Mouse (Mus musculus) left cerebral cortex, adult 9 months (tissue): ENCODE data around the gene Nme4.
A peak's percentile ranks its signal among the peaks of the same experiment; 100 is the strongest.
"Not testable (repeated sequence)": the region's sequence is repeated elsewhere in the genome, so short reads cannot be mapped to it uniquely, and the experiment has no call there.

Experiments
- DNase-seq, 2 experiments: peaks; one replicate each; pipeline ENCODE4 v3.0.0; 2022; ENCODE audit warnings: low spot score in 2 of 2

The Nme4 gene

DNA sequence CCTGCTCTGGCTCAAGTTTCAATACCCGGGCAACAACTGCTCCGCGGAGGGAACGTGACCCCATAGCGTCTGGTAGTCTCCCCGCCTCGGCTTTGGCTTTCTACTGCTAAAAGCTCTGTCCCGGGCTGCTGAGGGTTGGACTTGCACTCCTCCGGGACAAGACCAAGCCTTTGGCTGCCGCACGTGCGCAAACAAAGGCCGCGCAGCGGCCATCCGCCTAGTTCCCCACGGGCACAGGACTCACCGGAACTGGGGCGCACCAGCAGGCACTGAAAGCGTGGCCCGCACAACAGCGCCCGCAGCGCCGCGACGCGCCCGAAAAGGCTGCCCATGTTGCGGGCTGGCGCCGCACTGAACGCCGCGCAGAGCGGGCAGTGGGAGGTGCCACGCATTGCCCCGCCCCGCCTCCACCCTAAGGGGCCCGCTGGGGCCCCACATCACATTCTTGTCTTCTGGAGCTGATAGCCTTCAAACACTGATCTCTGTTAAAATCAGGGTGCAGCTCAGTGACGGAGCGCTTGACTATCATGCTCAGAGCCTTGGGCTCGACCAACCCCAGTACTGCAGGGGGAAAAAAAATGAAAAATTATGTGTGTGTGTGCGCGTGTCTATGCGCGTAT, at the start of gene Nme4:
Nme4 (minus strand) TSS at position 482 of the 620 bp plus-strand sequence.
- peak in 1 of 2 experiments; percentile 67 for DNase-seq

DNA sequence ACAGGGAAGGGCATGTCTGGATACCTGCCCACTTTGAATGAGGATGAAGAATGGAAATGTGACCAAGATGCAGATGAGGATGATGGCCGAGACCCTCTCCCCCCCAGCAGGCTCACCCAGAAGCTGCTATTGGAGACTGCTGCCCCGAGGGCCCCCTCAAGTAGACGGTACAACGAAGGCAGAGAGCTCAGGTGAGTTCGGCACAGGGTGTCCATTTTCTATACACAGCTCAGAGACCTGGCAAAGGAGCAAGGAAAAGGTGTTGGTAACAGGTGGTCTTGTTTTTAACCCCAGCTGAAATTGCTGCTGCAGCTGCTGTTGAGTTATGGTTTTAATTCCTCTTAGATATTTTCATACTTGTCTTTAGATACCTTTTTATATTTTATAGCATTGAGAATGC, 48.0 kb upstream of the Nme4 start:
- no peak for DNase-seq

DNA sequence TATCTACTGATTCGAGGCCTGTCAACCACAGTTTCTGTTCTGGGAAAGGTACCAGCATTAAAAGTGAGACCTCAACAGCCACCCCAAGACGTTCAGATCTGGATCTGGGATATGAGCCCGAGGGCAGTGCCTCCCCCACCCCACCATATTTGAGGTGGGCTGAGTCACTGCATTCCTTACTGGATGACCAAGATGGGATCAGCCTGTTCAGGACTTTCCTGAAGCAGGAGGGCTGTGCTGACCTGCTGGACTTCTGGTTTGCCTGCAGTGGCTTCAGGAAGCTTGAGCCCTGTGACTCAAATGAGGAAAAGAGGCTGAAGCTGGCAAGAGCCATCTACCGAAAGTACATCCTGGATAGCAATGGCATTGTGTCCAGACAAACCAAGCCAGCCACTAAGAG, 47.4 kb upstream of the Nme4 start:
- DNase-seq, result no peak

DNA sequence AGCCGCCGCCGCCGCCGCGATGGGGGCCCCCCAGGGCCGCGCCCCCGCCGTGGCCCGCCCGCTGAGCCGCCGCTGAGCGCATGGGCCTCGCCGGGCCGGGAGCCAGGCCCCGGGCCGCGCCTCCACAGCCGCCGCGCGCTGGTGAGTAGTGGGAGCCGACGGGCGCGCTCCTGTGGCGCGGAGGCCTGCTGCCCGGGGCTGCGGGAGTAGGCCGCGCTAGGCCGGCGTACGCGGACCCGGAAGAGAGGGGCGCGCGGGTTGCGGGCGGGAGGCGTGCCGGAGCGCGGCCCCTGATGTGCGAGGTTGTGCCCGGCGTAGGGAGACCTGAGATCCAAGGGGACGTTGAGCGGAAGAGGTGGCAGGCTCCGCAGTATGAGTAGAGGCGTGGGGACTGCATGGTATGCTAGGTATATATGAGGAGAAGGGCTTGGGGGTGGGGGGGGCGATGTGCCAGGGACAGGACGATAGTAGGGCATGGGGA, 43.5 kb upstream of the Nme4 start:
- peak in 1 of 2 experiments; percentile 15 for DNase-seq

DNA sequence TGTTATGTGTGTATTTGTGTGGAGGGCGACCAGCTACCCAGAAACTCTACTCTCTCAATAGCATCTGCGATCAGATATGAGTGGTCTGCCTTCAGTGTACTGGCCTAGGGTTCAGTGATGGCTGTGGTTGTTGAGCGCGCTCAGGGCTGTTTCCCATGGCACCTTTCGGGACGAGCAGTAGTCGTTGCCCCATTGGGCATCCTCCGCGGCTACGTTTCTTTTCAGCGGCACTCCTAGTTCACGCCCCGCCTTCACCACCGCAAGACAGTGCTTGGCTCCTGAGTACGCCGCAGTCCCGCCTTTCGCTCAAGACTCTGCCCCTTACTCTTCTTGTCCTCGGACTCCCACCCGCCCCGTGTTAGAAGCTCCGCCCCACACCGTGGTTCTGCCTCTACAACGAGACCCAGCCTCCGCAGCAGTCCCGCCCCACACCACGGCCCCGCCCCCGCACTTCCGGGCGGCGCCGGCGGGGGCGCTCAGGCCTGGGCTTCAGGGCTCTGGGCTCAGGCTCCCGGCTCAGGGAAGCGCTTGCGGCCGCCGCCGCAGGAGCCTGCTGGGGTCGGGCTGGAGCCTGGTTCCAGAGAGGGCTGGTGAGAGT, 42.9 kb upstream of the Nme4 start, which contains the start of gene Axin1:
Axin1 (plus strand) TSS at position 450 of the 598 bp plus-strand sequence.
- peak; percentile 89 to 95 for DNase-seq

DNA sequence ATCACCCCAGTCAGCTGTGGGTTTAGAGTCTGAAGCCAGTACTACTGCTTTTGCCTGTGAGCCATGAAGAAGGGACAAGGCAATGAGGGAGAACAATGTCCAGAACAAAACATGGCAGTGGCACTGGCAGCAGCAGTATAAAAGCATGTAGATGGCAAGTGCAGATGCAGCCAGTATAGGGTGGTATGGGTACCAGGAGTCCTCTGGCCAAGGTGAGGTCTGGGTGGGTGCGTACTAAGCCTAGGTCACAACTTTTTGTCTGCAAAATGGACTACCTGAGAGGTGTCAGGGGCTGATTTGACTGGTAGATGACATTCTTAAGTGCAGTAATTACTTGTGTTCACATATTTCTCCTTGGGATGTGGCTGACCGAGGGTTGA, 42.3 kb upstream of the Nme4 start:
- no peak for DNase-seq

DNA sequence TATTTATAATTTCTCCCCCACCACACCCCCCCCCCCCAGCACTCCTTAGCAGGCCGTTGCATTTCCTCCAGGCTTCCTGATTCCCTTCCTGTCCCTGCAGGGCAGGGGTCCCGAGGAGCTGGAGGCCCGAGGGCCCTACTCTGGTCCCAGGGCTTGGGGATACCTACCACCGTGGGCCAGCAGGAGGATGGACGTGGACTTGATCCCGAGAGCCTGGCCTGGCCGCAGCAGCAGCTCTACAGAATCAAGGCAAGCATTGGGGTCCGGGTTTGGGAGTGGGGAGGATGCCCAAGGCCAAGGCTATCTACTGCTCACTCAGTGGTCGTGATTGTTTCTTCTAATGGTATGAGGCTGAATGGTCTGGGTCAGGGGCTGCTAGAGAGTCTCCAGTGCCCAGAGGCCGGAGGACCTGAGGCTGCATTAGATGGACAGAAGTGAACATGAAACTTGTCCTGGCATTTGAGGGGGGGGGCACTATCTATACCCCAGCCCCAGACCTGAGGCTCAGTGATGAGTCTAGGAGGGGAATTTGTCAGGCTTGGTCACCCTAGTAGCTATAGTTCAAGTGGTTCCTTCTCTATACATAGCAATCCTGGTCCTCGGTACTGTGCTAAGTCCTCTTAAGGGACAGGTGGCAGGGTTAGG, 41.8 kb upstream of the Nme4 start:
- DNase-seq, result no peak

DNA sequence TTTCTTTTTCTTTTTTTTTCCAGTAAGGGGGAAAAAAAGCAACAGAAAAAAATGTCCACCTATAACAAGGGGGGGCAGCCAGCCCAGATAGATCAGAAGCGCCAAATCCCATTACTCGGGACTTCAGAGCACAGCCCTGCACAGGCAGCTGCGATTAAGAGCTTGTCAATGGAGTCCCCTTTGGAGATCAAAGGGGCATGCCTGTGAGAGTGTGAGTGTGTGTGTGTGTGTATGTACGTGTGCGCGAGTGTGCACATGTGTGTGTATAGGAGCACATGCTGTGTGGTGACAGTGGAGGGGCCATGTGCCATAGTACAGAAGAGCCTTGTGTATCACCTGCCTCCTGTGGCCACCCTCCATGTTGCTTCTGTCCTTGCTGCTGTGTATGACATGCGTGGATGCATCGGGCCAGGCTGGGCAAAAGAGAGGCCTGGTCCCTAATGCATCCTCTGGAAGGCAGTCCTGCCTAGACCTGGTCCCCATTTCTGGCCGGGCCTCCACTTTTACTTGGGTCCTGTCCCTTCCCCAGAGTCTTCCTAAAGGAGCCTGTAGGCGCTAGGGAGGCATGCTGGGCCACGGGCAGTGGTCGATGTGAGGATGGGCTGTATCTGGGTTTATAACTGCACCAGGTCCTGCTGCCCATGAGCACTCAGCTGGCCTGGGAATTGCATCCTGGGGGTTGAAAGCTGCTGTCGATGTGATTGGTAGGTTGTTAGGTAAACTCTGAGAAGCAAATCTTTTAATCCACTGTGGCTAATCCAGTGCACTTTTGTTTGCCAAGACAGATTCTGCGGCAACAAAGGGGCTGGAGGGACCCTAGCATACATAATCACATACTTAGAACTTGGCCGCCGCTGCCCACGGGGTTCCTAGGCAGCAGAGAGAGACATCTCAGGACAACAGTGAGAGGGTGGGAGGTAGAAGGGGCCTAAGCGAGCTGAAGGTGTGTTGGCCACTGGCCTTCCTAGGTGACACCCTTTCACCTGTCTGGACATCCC, 36.8 kb upstream of the Nme4 start:
- DNase-seq, result no peak

DNA sequence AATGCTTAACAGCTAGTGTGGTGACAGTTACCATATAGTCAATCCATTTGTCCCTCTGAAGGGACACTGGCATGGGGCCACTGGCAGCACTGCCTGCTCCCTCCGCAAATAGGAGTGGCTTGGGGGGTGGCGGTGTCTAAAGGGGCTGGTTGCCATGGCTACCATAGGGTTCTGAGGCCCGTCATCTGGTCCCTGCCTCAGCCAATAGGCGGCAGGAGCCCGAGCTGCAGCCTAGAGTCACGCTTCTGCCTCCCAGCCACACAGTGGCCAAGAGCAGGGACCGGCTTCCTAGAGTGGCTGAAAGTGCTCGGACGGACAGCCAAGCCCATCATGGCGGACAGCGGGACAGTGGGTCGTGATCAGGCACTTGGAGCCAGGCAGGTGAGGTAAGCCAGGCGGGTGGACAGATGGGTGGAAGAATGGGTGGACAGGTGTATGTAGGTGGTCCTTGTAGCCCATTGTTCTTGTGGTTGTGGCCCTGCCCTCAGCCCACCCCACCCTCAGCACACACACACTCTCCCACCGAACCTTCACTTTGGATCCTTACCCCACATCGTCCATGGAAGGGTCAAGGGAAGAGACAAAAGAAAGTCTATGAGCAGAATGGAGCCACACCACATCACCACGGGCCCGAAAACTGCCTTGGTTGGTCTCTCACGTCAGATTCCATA, 35.8 kb upstream of the Nme4 start:
- no peak for DNase-seq

DNA sequence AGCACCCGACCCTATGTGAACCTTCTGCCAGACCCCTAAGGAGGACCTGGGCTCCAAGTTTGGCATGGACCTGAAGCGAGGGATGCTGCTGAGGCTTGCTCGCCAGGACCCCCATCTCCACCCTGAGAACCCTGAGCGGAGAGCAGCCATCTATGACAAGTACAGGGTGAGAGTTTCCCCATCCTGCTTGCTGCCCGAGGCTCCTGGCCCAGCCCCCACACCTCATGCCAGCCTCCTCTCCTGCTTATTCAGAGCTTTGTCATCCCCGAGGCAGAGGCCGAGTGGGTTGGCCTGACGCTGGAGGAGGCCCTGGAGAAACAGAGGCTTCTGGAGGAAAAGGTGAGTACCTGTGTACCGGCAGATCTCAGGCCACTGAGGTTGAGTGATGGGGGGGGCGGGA, 29.8 kb upstream of the Nme4 start:
- no peak for DNase-seq

DNA sequence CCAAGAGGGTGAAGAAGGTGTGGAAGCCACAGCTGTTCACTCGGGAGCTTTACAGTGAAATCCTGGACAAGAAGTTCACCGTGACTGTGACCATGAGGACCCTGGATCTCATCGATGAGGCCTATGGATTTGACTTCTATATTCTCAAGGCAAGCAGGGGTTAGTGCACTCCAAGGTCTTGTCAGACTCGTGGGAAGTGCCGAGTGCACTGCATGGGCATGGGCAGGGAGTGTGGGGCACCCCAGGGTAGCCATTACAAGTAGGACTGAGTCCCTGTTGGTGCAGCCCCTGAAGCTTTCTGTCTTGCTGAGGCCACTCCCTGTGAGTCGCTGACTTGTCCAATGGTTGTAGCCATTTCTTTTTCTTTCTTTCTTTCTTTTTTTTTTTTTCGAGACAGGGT, 29.2 kb upstream of the Nme4 start:
- no peak for DNase-seq

DNA sequence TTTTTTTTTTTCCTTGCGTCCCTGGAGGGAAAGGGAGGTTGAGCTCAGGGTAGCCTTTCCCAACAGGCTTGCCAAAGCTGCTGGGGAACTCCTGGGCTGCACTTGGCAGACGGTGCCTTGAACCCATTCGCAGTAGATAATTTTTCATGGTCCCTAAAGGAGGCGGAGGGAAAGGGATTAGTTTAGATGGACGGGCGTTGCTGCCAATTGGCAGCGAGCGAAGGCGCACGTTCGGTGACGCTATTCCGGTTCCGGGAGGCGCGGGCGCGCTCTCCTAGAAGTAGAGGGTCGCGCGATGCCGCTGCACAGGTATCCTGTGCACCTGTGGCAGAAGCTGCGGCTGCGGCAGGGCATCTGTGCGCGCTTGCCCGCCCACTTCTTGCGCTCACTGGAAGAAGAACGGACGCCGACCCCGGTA, 27.9 kb upstream of the Nme4 start, which contains the start of gene Mrpl28:
Mrpl28 (plus strand) TSS at position 234 of the 418 bp plus-strand sequence.
- peak; percentile 69 to 91 for DNase-seq

DNA sequence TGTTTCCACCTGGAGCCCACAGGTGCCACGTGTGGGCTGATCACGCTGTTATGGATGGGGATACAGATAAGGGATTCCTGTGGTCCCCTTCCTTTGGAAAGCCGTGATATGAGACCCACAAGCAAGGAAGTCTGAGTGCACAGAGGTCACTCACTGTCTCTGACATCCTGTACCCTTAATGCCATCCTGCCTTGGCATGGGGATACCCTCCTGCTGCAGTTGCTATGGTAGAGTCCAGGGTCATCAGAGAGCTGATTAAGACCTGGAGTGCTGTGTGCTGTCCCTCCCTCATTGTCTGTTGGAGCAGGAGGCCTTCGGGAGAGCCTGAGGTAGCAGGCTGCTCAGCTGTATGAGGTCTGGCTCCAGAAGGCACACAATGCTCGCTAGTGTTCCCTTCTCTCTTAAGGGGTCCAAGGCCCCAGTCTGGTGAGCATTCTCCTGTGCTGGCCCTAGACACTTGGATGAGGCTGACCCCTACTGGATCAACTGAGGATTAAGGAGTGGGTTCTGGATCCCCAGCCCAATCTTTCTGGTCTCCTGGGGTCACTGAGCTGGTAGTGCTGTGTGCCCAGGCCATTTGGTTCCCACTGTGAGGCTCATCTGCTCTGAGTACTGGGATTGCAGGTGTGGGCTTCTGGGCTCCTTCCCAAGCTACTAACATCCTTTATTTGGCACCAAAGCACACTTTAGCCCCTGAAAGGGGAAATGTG, 27.2 kb upstream of the Nme4 start:
- no peak for DNase-seq

DNA sequence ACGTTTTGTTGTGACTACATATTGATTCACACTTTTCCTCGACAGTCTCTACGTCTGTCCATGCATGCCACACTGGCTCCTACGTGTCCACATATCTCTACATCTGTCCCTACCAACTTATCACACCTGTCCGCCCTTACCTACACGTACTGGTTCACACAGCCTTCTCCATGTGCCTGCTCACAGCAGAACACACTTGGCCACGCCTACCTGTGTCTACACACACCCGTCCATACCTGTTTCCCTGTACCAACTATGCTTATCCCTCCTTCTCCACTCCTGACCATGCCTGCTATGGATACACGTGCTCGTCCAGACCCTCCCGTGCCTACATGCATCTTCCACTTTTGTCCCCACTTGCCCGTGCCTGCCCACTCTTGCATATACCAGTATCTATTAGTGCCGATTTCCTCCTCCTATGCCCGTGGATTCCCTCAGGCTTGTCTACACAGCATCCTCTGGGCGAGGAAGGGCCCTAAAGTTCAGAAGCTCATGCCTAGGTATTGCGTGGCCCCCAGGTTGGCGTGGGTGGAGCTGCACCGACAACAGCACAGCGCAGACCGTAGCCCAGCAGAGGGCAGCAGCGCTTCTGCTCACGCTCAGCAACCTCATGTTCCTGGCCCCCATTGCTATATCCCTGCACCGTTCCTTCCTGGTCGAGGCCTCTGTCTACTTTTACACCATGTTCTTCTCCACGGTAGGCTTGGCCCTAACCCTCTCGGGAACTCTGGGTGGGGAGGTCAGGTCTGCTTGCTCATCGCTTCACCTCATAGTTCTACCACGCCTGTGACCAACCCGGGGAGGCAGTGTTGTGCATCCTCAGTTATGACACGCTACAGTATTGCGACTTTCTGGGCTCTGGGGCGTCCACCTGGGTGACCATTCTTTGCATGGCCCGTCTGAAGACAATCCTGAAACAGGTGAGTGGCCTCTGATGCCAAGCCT, 24.6 kb upstream of the Nme4 start:
- DNase-seq, result peak in 1 of 2 experiments; percentile 59

DNA sequence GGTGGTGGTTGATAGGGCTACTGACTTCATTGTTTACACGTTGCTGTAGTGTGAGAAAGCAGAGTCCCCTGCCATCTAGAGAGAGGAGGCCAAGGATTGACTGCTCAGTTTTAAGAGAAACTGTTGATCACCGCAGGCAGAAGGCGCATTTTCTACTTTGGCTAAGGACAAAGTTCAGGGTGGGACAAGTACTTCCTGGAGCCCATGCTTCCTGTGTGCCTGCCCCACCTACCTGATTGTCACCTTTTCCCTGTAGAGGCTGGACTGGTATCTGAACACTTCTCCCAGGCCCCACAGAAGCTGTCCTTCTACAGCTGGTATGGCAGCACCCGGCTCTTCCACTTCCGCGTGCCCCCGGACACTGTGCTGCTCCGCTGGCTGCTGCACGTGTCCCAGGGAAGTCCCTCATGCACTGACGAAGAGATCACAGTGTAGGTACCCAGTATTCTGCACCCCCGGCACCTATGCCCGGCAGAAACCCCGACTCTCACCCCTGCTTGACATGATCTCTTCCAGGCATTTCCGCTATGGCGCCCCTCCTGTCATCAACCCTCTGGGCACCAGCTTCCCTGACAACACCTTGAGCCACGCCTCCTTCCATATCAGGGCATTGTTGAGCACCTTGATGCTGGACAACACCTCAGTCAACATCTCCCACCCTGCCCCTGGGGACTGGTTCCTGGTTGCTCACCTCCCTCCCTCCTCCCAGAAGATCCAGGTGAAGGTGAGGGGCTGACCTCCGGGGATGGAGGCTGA, 21.3 kb upstream of the Nme4 start:
- no peak for DNase-seq

DNA sequence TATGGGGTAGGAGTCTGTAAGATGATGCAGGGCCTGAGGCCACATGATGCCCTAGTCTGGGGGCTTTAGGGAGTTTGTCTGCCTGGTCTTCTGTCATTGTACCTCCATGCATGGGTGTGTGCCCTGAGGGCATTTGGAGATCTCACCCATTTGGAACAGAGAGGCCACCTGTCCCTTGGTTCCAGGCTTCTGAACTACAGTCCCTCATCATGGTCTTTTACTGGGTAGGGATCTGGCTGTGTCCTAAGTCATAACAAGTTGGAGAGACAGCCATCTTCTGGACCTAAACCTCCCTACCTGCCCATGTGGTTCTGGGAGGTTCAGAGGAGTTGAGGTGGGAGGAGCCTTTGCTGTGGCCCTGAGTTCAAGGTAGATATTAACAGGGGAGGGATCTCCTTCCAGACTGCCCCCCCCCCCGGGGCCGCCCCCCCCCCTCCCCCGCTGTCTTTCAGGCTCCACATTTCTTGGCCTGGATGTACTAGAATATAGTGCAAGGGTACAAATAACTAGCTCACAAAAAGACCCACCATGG, 20.6 kb upstream of the Nme4 start:
- DNase-seq, result no peak

DNA sequence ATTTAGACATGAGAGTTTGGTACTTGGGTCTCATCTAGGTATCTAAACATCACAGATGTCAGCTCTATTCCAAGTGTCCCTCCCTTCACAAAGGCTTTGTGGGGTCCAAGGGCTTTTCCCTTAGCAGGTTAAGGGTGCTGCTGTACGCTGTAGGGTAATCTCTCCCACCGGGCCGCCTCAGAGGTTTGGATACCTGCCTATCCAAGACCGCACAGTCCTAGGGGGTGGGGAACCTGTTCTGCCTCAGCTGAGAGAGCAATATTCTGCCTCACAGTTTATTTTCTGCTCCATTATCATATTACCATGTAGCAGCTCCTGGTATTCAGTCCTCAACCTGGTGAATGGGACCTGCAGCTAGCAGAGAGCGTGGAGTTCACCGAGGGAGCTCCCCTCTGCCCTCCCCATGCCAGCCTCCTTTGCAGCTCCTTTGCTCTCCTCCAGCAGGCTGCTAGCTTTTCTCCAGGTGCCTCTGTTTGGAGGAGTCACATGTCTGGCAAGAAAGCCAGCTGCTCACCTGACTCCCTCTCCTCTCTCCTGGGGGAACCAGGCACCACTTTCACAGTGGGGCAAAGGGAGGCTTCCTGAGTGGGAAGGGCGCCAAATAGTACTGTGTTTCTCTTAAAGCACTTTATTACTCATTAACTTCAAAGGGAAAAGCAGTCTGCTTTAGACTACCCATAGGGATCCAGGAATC, 19.9 kb upstream of the Nme4 start:
- no peak for DNase-seq

DNA sequence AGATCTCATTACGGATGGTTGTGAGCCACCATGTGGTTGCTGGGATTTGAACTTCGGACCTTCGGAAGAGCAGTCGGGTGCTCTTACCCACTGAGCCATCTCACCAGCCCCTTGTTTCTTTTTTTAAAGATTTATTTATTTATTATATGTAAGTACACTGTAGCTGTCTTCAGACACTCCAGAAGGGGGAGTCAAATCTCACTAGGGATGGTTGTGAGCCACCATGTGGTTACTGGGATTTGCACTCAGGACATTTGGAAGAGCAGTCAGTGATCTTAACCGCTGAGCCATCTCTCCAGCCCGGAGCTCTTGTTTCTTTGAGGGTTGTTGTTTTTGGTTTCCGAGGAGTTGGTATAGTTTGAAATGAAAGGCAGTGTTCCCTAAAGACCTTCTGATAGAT, 19.1 kb upstream of the Nme4 start:
- not testable (repeated sequence) for DNase-seq
